28 mouse cellular contexts compared by ENCODE assay signal in genomic region chr17:85063560-85063959, GRCm38 (mm10). TPM values are rescaled to one million over a fixed set of nuclear protein-coding genes. Genes with fewer than 3 reads are reported as not detected.
DNase-seq lines count a peak whose midpoint lies in the region; ATAC-seq lines count a peak whose summit lies in the region.
"Had no signal": no experiment of that assay in that cellular context is flagged by ENCODE, and none has a peak within 500 bp of the region (broad histone marks: within the 10 kb centered on the region; RNA-seq: fewer than 3 reads in every experiment).

No protein-coding gene starts in this region.

- ATAC-seq in hindbrain, embryonic 16.5 days, result 0 out of 2 replicates have a peak, but pooled peaks have one; percentile 37
- no peak for ATAC-seq in hindbrain, embryonic 14.5 days (ENCODE audit: low FRiP score)
- no peak for ATAC-seq in megakaryocyte, adult 5-6 weeks (ENCODE audit: poor library complexity, severe bottlenecking)
- ATAC-seq: forebrain, embryonic 14.5 days; forebrain, postnatal 0 days; intestine, embryonic 15.5 days had no signal

- no peaks in the 10 kb centered on the region for H3K4me1 ChIP-seq in hindbrain, embryonic 16.5 days (ENCODE audit: control insufficient read depth, insufficient read depth, low read depth, low read length)
- no peaks in the 10 kb centered on the region for H3K4me1 ChIP-seq in hindbrain, embryonic 14.5 days (replicated peaks; ENCODE audit: control insufficient read depth, insufficient read depth, low read length)
- H3K4me1 ChIP-seq in megakaryocyte, embryonic 14.5 days, result peaks cover 66% of the 10 kb centered on the region
- H3K4me1 ChIP-seq: embryonic facial prominence, embryonic 12.5 days; embryonic facial prominence, embryonic 15.5 days; heart, embryonic 12.5 days; heart, embryonic 15.5 days; hindbrain, embryonic 15.5 days; intestine, embryonic 15.5 days had no signal

- H3K4me3 ChIP-seq in hindbrain, embryonic 16.5 days (ENCODE audit: low read length), result no peak overlapping the region
- H3K4me3 ChIP-seq in hindbrain, embryonic 14.5 days (replicated peaks; ENCODE audit: low read length), result no peak overlapping the region
- H3K4me3 ChIP-seq in megakaryocyte, embryonic 14.5 days (replicated peaks), result peak overlapping the region; percentile 59
- H3K4me3 ChIP-seq: embryonic facial prominence, embryonic 12.5 days; embryonic facial prominence, embryonic 15.5 days; gastrocnemius, adult 2 months; heart, embryonic 12.5 days; heart, embryonic 15.5 days; hindbrain, embryonic 15.5 days; intestine, embryonic 15.5 days had no signal

- H3K27ac ChIP-seq in hindbrain, embryonic 16.5 days (ENCODE audit: low read depth, low read length), result no peak overlapping the region
- H3K27ac ChIP-seq in hindbrain, embryonic 14.5 days, result no peak overlapping the region
- H3K27ac ChIP-seq: embryonic facial prominence, embryonic 12.5 days; embryonic facial prominence, embryonic 15.5 days; gastrocnemius, adult 2 months; heart, embryonic 15.5 days; hindbrain, embryonic 15.5 days; intestine, embryonic 15.5 days had no signal

- DNase-seq in hindbrain, embryonic 14.5 days (ENCODE audit: low spot score), result no peak
- peak; percentile 18 for DNase-seq in c-Kit-positive CD71-positive TER-119-positive erythroid progenitor cells, embryonic 14.5 days (ENCODE audit: low spot score)
- DNase-seq in cerebellum, postnatal 10 days, result no peak
- no peak for DNase-seq in layer of hippocampus, adult 11-12 months (ENCODE audit: low spot score)
- DNase-seq: adrenal gland, adult 2 months; adrenal gland, postnatal 25 days; B cell, adult 2 months; cerebellum, adult 11-12 months; cerebellum, adult 8-10 months; cerebellum, postnatal 25 days; forebrain, postnatal 0 days; gastrocnemius, adult 2 months; gastrocnemius, postnatal 14 days; heart, adult 18-20 months; heart, postnatal 10 days; heart, postnatal 4 days had no signal

- peaks cover 38% of the 10 kb centered on the region for H3K36me3 ChIP-seq in hindbrain, embryonic 16.5 days (ENCODE audit: control insufficient read depth, insufficient read depth, low read length)
- peaks cover 64% of the 10 kb centered on the region for H3K36me3 ChIP-seq in hindbrain, embryonic 14.5 days (replicated peaks; ENCODE audit: control insufficient read depth, insufficient read depth)
- H3K36me3 ChIP-seq in megakaryocyte, embryonic 14.5 days (replicated peaks; ENCODE audit: low read length), result peaks cover 84% of the 10 kb centered on the region

- H3K9me3 ChIP-seq in hindbrain, embryonic 16.5 days (ENCODE audit: control insufficient read depth, low read length), result no peaks in the 10 kb centered on the region
- H3K9me3 ChIP-seq in hindbrain, embryonic 14.5 days (ENCODE audit: control insufficient read depth, low read length), result no peaks in the 10 kb centered on the region
- no peaks in the 10 kb centered on the region for H3K9me3 ChIP-seq in megakaryocyte, embryonic 14.5 days
- H3K9me3 ChIP-seq: embryonic facial prominence, embryonic 12.5 days; embryonic facial prominence, embryonic 15.5 days; heart, embryonic 12.5 days; heart, embryonic 15.5 days; hindbrain, embryonic 15.5 days; intestine, embryonic 15.5 days had no signal

- WGBS in hindbrain, embryonic 16.5 days, result 94% methylated on average over 7 of the region's 7 CpGs
- WGBS in hindbrain, embryonic 14.5 days, result 89% methylated on average over 7 of the region's 7 CpGs

- H3K9ac ChIP-seq in hindbrain, embryonic 16.5 days (ENCODE audit: low read depth, low read length), result no peak overlapping the region
- H3K9ac ChIP-seq in hindbrain, embryonic 14.5 days, result no peak overlapping the region
- H3K9ac ChIP-seq: embryonic facial prominence, embryonic 12.5 days; embryonic facial prominence, embryonic 15.5 days; forebrain, postnatal 0 days; heart, embryonic 12.5 days; heart, embryonic 15.5 days; hindbrain, embryonic 15.5 days; intestine, embryonic 15.5 days had no signal

- H3K4me2 ChIP-seq in hindbrain, embryonic 16.5 days (ENCODE audit: low read length), result no peak overlapping the region
- no peak overlapping the region for H3K4me2 ChIP-seq in hindbrain, embryonic 14.5 days (replicated peaks)
- H3K4me2 ChIP-seq: embryonic facial prominence, embryonic 12.5 days; embryonic facial prominence, embryonic 15.5 days; heart, embryonic 12.5 days; heart, embryonic 15.5 days; hindbrain, embryonic 15.5 days; intestine, embryonic 15.5 days had no signal

- no peaks in the 10 kb centered on the region for H3K27me3 ChIP-seq in hindbrain, embryonic 16.5 days (replicated peaks; ENCODE audit: control insufficient read depth, insufficient read depth, low read length)
- H3K27me3 ChIP-seq in hindbrain, embryonic 14.5 days (ENCODE audit: control insufficient read depth, insufficient read depth, low read length), result no peaks in the 10 kb centered on the region
- no peaks in the 10 kb centered on the region for H3K27me3 ChIP-seq in megakaryocyte, embryonic 14.5 days (replicated peaks)
- H3K27me3 ChIP-seq: CH12.LX; embryonic facial prominence, embryonic 12.5 days; embryonic facial prominence, embryonic 15.5 days; heart, embryonic 12.5 days; heart, embryonic 15.5 days; hindbrain, embryonic 15.5 days; intestine, embryonic 15.5 days had no signal

RNA-seq across cellular contexts. Expression of gene Prepl, which starts 26.5 kb away (rescaled TPM):
- polyA plus RNA-seq in hindbrain, embryonic 16.5 days (2015; fragmentation: Nextera tagmentation; extraction: Ambion mirVana), result 131 and 151 TPM in 2 replicates
- polyA plus RNA-seq in hindbrain, embryonic 14.5 days (2014; fragmentation: Nextera tagmentation; extraction: Ambion mirVana), result 161 and 200 TPM in 2 replicates
- polyA plus RNA-seq in megakaryocyte, embryonic 14.5 days (2012; ENCODE audit: insufficient read depth, low replicate concordance), result 2.0 and 2.2 TPM in 2 replicates
- total RNA-seq in megakaryocyte, adult 5-6 weeks (2015), result 13.5 and 15.3 TPM in 2 replicates
- total RNA-seq in megakaryocyte, adult 5-6 weeks (2017), result 7.9 and 10.3 TPM in 2 replicates

RNA-seq across cellular contexts. Expression of gene Camkmt, which starts 26.8 kb away (rescaled TPM):
- polyA plus RNA-seq in hindbrain, embryonic 16.5 days (2015; fragmentation: Nextera tagmentation; extraction: Ambion mirVana), result 20.1 and 22.9 TPM in 2 replicates
- 20.4 and 23.6 TPM in 2 replicates for polyA plus RNA-seq in hindbrain, embryonic 14.5 days (2014; fragmentation: Nextera tagmentation; extraction: Ambion mirVana)
- polyA plus RNA-seq in megakaryocyte, embryonic 14.5 days (2012; ENCODE audit: insufficient read depth, low replicate concordance), result 3.7 and 7.6 TPM in 2 replicates
- total RNA-seq in megakaryocyte, adult 5-6 weeks (2015), result 2.8 and 4.2 TPM in 2 replicates
- 2.3 and 3.3 TPM in 2 replicates for total RNA-seq in megakaryocyte, adult 5-6 weeks (2017)

RNA-seq across cellular contexts. Expression of gene Slc3a1, which starts 35.4 kb away (rescaled TPM):
- 0.09 and 0.17 TPM in 2 replicates for polyA plus RNA-seq in hindbrain, embryonic 16.5 days (2015; fragmentation: Nextera tagmentation; extraction: Ambion mirVana)
- polyA plus RNA-seq in hindbrain, embryonic 14.5 days (2014; fragmentation: Nextera tagmentation; extraction: Ambion mirVana), result 0.25 and 0.27 TPM in 2 replicates
- 0.37 TPM in 1 of 2 replicates, not detected in the other for polyA plus RNA-seq in megakaryocyte, embryonic 14.5 days (2012; ENCODE audit: insufficient read depth, low replicate concordance)
- total RNA-seq in megakaryocyte, adult 5-6 weeks (2015), result 0.07 TPM in 1 of 2 replicates, not detected in the other
- not detected in 2 replicates for total RNA-seq in megakaryocyte, adult 5-6 weeks (2017)
- total RNA-seq: common myeloid progenitor, adult 5-6 weeks; gastrocnemius, adult 2 months; gastrocnemius, postnatal 14 days; heart, adult 18-20 months had no signal
- polyA plus RNA-seq: heart, embryonic 12.5 days had no signal

Comparison
In these comparisons a context has a peak if more than half of its experiments do, and no peak if none do; other contexts are left out.
1. RNA of gene Prepl, which starts 26.5 kb away (polyA plus RNA-seq): 161 to 200 TPM in hindbrain, embryonic 14.5 days and 131 to 151 TPM in hindbrain, embryonic 16.5 days; 2.0 to 2.2 TPM in megakaryocyte, embryonic 14.5 days; every median in the first group is over 10 times any median in the second.